Mouse (Mus musculus) layer of hippocampus, adult 8-10 months (tissue): ENCODE measurements around the gene Ube2cbp. TPM values are rescaled to one million over a fixed set of nuclear protein-coding genes. Genes with fewer than 3 reads are reported as not detected.

ENCODE experiments used
- DNase-seq, 2 experiments: peaks; one replicate each; pipeline ENCODE4 v3.0.0; 2022; ENCODE audit warnings: low spot score in 2 of 2
- total RNA-seq, 4 experiments: library from RNA; stranded (reverse); gene quantifications; 2 replicates each; pipeline ENCODE4 v1.2.4; 2022

The Ube2cbp gene
- total RNA-seq, 4 experiments from 2014 or later = 4.2 to 5.3 (median 4.9) TPM

DNA sequence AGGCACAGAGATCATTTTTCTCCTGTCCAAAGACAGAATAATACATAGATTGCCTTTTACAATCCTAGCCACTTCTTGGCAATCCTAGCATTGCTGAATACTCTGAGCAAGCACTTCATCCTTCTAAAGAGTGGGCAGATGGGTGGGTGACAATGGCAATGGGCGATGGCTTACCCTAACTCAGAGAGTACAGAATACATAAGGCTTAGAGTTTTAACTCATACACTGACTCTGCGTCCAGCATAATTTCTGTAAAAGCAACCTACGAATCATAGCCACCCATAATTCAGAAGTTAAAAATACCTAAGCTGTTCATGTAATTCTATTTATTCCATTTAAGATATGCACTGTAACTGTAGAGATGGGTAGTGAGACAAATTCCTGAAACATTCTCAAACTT lies 29.2 kb downstream of the Ube2cbp start:
- no peak for DNase-seq

DNA sequence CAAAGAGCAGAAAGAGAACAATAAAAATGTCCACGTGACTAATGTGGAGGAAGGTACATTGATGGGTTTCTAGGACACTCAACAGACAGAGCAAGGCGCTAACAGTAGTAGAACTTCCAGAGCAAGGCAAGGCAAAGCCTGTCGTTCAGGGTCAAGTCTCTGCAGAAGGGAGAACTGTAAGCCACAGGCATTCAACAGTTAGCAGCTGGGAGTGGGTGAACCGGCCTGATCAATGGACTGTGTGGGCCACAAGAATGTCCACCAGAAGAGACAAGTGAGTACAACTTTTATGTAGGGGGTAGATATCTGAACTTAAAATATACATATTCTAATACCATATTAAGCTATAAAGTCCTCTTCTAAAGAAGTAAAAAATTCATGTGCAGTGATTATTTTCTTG lies 41.4 kb downstream of the Ube2cbp start:
- no peak for DNase-seq

DNA sequence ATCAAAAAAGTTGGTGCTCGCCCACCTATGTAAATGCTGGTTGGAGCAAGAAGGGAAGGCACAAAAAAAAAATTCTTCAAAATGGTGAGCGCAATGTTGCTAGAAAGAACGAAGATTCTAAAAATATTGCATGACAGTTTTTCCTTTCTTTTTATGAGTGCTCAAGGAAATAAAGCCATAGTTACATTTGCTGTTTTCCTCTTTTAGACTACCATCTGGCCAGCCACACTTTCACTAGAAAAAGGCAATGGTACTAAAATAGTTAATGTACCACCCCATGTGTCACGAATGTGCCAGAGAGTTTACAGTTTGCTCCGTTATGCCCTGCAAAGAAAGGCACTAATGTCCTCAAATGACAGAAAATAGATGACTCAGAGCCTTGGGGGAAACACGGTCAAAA lies 45.4 kb downstream of the Ube2cbp start:
- no peak for DNase-seq

DNA sequence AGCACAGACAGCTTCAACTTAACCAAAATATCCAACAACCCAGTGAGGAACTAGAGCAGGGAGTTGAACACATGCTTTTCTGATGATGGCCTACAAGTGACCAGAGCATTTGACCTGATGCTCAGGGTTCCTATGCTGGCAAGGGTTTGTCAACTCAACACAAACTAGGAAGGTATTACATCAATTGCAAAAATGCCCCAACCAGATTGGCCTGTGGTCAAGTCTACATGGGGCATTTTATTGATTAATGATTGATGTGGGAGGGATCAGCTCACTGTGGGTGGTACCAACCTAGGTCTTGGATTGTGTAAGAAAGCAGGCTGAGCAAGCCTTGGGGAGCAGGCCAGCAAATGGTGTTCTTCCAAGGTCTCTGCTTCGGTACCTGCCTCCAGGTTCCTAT lies 46.8 kb downstream of the Ube2cbp start:
- no peak for DNase-seq

DNA sequence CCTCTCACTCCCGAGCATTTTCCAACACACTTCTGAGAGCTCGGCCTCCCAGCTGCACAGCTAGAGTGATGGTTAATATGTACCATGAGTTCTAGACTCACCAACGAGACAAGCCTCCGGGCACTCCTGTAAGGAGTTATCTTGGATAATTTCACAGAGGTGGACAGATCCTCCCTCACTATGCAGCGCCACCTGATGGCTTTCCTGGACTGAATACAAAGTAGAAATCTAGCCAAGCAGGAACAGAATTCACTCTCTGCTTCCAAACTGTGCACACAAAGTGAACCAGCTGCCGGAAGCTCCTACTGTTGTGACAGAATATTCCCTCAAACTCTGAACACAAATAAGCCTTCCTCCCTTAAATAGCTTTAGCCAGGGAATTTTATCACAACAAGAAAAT lies 69.0 kb downstream of the Ube2cbp start:
- DNase-seq = no peak

DNA sequence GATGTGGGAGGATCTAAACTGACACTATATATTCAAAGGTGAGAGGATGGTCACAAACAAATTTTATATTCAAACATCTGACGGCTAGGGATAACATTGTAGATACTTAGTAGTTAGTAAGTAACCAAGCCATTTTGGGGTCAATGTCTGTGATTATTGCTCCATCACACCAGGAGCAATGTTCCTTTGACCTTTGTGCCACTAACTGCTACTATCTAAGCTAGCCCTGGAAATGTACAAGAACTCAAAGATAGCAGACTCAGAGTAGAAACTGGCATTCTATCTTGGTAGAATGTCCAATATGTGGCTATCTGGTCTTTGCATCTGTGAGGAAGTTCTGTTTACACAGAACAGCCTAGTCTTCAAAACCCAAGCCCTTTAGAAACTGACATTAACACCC lies 69.7 kb downstream of the Ube2cbp start:
- DNase-seq = no peak

DNA sequence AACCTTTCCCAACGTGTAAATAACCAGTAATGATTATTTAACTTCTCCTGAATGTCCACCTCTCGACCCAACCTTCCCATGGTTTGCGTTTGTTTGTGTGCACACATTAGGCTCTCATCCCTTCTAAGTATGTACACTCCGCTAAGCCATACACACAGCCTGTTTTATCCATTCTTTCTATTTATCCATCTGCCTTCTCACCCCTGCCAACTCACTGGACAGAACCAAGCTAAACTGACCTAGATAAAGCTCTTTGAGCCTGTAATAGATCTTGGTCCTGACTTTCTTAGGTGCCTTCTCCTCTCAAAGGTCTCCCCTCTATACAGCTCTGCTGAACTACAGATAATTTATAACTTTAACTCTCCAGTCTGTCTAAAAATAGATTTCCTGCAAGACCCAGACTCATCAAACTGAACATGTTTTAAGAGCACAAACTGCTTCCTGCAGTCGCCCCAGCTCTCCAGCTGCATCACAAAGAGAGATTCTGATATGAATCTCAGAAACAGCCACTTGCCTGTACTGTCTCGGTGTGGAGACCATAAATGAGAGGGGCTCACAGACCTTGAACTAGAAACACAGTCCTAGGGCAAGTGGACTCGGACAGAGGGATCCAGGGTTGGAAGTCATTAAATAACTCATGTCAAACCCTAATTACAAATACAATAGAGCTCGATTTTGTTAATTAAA lies 71.0 kb downstream of the Ube2cbp start:
- DNase-seq = no peak

DNA sequence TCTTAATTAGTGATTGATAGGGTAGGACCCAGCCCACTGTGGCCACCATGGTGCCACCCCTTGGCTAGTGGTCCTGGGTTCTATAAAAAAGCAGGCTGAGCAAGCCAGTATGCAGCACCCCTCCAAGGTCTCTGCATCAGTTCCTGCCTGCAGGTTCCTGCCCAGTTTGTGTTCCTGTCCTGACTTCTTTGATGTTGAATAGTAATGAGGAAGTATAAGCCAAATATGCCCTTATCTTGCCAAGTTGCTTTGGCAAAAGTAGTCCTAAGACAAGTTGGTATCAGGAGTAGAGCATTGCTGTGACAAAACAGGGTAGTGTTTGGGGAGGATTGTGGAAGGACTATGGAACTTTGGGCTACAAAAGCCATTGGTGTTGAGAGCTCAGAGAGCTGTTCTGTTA lies 73.3 kb downstream of the Ube2cbp start:
- no peak for DNase-seq

DNA sequence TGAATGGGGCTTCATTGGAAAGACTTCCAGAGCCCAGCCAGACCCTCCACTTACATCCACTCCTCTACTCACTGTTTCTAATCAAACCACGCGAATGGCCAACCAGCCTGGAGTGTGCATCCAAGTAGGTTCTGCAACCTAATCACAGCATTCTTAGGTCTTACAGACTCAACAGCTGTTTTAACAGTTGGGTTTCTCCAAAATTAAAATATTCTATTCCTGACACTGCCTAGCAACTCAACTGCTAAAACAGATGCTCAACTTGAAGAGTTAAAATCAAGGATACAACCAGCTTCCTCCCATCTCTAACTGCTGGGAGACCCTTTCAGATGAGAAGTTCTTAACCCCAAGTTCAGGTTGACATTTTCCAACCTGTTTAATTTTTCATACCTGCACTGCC lies 74.0 kb downstream of the Ube2cbp start:
- DNase-seq = peak in 1 of 2 experiments; percentile 3

DNA sequence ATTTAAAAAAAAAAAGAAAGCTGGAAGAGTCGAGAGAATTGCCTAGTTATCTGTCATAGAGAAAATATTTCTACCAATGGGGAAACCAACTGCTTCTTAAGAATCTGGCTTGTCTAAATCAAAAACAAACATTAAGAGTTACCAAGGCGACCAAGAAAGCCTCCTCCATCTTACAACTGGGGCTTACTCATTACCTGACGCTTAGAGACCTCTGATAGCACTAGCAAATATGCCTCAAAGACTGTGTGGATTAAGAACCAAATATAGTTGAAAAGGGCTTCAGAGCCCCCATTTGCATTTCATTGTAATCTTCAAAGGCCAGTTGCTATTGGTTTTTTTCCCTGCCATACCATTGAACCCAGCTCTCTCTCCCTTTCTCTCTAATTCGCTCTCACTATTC lies 76.2 kb downstream of the Ube2cbp start:
- no peak for DNase-seq

DNA sequence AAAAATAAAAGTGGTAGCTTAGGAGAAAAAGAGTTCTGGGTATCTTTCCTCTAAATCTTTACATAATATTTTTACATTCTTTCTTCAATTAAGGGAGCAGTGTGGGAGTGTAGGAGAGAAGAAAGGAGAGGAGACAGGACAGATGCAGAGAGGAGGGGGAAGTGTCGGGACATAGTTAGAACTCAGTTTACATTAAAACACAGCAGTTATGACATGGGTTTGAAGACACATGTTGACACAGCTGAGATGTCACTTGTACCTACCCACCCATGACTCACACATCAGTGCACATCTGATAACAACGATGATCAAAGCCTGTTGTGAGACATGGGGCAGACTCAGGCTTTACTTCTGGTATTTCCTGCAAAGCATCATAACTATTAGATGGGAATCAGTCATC lies 87.8 kb downstream of the Ube2cbp start:
- DNase-seq = no peak

DNA sequence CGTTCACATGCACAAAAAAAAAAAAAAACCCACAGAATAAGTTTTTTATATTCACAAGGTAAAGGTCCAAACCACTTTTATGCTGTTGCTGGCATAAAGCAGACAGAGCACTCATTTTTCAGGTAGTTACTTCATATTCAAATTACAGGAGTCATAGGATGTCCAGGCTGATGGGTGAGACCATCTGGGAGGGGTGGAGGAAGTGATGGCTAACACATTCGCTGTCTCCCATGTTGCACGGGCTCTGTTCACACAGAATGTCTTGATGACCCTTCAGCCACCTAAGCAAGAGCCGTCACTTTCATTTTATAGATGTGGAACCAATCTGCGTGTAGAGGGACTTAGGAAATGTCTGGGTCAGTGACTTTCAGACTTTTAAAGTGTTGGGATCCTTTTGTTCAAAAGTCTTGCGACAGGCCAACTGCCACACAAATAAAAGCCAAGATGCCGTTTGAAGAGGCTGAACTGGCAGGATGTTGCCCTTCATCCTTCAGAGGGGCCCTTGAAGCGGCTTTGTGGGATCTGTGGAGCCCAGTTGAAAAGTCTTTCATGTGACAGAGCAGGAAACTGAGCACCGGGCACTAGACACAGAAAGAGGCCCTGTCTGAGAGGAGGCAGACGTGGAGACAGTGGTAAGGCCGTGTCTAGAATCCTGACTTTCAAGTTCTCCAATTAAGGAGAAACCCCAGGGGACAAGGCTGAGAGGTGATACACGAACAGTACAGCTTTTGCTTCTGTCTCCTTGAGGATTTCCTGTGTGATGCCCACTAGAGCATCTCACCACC lies 91.8 kb downstream of the Ube2cbp start:
- no peak for DNase-seq

DNA sequence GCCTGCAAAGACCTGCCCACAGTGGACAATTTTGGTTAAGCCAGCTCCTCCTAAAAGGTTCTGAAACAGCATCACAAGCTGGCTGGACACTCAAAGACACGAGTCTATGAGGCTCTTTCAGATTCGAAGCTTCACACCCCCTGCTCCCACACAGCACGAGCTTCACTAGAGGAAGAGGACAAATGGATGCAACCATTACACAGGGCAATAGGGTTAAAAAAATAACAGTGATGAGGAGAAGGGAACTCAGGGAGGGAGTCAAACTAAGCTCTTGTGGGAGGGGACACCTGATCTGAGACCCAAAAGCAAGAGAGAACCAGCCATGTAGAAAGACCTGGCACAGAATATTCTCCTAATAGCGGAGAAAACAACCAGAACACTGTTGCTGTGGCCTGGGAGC lies 95.5 kb downstream of the Ube2cbp start:
- no peak for DNase-seq

DNA sequence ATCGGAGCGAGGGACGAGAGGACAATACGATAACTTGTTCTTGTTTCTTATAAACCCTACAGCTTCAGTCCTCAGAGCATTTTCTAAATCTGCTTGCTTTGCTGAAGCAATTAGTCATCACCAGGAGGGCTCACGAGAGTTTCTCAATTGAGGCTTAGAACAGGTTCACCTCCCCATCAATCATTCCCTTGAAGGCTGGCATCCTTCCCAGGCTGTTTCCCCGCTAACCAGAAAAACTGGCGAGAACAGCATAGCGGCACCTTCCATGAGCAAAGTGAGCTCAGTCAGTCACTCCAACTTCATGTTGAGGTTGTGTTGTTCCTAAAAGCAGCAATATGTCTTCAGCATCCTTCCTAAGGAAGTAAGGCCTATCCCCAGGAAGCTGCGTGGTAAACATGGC lies 104.2 kb downstream of the Ube2cbp start:
- no peak for DNase-seq

DNA sequence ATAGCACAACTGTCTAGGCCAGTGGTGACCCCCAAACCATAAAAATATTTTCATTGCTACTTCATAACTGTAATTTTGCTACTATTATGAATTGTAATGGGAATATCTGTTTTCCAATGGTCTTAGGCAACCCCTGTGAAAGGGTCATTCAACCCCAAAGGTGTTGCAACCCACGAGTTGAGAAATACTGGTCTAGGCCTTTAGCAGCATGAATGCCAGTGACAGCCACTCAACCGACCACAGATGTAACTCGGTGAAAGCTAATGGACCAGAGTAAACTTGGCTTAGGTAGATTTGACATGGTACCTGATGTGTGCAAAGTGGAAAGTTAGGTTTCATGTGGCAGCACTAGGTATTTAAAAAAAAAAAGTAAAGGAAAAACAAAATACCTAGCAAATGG lies 108.9 kb downstream of the Ube2cbp start:
- DNase-seq = no peak

DNA sequence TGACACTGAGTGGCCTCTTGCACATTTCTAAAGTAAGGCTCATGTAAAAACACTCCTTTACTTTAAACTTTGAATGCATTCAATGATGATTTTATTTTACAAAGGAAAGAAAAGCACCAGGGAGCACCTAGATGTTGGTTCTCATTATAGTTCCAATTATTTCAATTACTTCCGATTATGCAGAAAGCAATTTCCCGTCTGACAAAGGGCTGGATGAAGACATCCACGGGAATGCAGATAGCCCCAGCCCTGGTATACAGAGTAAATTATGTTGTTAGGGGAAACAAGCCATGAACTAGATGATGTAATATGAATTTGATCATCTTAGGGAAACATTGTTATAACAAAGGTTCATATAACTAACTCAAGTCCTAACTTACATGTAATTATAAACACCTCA lies 113.3 kb downstream of the Ube2cbp start:
- no peak for DNase-seq

DNA sequence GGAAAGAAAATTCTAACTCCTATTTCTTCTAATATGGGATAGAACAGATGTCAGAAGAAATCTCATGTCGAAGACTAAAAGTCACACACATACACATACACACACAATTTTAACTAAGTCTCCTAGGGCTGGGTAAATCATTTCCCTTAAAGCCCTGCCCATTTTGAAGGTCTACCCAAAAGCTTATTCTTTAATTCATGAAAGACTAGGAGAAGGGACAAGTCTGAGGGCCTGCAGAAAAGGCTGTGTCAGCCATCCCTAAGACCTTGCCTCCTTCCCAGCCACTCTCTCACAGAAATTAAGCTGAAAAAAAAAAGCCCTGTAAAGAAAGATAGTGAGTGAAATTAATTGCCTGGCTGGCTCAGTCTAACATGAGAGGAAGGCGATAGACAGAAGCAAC lies 128.0 kb downstream of the Ube2cbp start:
- no peak for DNase-seq

DNA sequence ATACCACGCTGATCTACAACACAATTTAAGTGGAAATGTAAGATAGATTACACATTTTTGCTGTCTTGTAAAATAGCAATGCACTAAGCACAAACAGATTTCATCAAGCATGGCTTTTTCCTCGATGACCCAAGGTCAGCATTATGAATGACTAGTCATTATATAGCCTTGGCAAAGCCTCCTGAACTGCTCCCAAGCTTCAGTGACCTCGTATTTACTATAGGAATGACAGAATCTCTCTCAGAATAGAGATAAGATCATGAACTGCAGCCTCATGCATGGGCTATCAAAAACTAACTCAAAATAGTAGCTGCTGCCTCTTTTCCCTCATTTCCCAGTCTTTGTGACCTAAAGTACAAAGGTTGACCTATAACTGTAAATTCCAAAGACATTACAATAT lies 128.4 kb downstream of the Ube2cbp start:
- DNase-seq = no peak

DNA sequence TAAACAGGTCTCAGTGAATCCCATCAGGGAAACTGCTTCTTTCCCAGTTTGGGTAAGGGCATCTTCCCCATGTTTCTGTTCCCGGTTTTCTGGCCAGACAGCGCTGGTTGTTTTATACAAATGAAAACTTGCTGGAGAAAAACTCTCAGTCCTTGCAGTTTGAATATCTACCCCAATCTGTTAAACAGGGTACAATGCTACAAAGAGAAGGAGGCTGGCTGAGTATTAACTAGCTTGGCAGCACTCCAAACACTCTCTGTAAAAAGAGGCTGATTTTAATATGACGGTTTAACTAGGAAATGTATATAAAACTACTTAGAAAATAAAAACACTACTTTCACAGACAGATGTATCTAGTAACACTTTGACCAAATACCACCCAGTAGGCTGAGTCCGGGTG lies 129.2 kb downstream of the Ube2cbp start:
- no peak for DNase-seq

DNA sequence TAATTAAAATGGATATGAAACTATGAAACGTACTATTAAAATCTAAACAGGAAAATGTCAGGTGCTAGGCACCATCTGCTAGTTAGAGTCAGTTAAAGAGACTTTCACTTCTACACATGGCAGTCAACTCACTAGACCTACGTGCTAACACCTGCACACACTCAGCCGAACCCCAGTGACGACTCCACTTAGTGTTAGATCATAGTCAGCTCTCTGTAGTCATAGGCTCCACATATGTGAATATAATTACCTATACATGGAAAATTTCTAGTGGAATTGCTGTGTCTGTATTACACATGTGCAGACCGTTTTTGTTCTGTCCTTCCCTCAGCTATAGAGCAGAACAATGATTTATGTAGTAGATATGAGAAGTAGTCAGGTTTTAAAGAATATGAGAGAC lies 130.4 kb downstream of the Ube2cbp start:
- DNase-seq = no peak

DNA sequence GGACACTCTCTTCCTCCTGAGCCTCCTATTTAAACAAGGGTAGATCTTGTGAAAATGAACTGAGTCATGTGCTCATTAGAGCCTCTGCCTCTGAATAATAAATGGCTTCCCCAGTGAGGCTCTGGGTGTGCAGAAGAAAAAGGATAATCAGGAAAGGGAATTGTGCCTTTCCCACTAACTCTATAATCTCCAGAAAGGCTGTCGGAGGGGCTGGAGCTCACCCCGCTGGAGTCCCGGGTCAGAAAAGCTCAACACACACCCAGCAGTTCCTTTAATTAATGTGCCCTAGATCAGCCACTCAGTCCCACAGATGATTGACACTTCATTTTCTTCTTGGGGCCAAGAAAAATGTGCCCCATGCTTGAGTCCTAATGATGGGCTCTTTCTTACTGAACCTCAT lies 134.2 kb downstream of the Ube2cbp start:
- no peak for DNase-seq

DNA sequence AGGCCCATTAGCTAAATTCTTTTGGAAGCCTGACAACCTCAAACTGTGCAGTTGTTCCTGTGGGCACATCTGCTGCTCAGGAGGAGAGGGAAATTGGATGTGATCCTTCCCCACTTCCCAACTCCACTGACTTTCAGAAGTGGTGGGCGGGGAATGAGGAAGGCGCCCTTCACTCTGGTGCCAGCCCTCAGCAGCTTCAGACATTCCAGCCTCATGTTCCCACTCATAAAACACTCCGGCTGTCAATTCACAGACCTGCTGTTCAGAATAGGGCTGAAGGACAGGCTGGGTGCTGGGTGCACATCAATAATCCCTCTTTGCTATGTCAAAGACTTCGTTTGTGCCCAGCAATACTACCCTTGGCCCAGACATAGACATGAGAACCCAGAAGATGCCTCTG lies 136.5 kb downstream of the Ube2cbp start:
- DNase-seq = no peak

DNA sequence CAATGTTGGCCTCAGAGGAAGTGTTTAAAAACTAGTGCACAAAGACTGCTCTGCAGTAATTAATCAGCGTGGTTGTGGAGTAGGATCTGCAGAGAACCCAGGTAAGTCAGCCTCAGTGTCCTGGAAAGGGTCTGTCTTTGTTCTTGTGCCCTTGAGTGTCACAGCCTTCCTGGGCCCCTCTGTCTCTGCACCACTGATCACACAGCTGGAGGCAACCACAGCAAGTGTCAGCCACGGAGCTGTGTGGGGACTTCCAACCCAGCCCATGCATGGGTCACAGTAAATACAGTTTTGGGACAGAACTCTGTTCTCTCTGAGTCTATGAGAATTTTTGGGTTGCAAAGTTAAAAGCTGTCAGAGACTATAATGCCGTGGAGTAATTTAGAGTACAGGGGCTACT lies 137.4 kb downstream of the Ube2cbp start:
- no peak for DNase-seq
